Mouse (Mus musculus) lung, embryonic 16.5 days (tissue): ENCODE results near the gene Pecam1. TPM values are rescaled to one million over a fixed set of nuclear protein-coding genes. Genes with fewer than 3 reads are reported as not detected.
"Not testable (repeated sequence)": the region's sequence is repeated elsewhere in the genome, so short reads cannot be mapped to it uniquely, and the experiment has no call there.

Experiments
- ATAC-seq: fragments of 200-750 bp; cut with Nextera tagmentation; 2 replicates; pipeline ENCODE4 v1.8.0; 2017; ENCODE audit warnings: low read depth, mild to moderate bottlenecking, moderate library complexity
- H3K27ac ChIP-seq: fragments of 300-500 bp; sonication (generic); 2 replicates; pipeline ENCODE4 v1.5.1; 2014; ENCODE audit warnings: mild to moderate bottlenecking, control low read depth, low read length
- H3K27me3 ChIP-seq: fragments of 300-500 bp; sonication (generic); 2 replicates; pipeline ENCODE4 v1.6.1; 2014; ENCODE audit warnings: low read depth, low read length, mixed read lengths; ENCODE audit not compliant: control insufficient read depth, insufficient read depth
- H3K36me3 ChIP-seq: fragments of 300-500 bp; sonication (generic); 2 replicates; pipeline ENCODE4 v1.6.1; 2014; ENCODE audit warnings: low read length; ENCODE audit not compliant: control insufficient read depth, insufficient read depth
- H3K4me1 ChIP-seq: fragments of 300-500 bp; sonication (generic); replicated peaks from 2 replicates; pipeline ENCODE4 v1.6.1; 2014; ENCODE audit warnings: low read length, mixed read lengths; ENCODE audit not compliant: control insufficient read depth, insufficient read depth
- H3K4me2 ChIP-seq: fragments of 300-500 bp; sonication (generic); 2 replicates; pipeline ENCODE4 v1.6.1; 2014; ENCODE audit warnings: low read depth, low read length, control low read depth
- H3K4me3 ChIP-seq: fragments of 300-500 bp; sonication (generic); 2 replicates; pipeline ENCODE4 v1.5.1; 2014; ENCODE audit warnings: mild to moderate bottlenecking, low read length, control low read depth
- H3K9ac ChIP-seq: fragments of 300-500 bp; sonication (generic); 2 replicates; pipeline ENCODE4 v1.6.1; 2014; ENCODE audit warnings: low read length, control low read depth
- H3K9me3 ChIP-seq: fragments of 300-500 bp; sonication (generic); 2 replicates; pipeline ENCODE4 v1.6.1; 2016; ENCODE audit warnings: low read length; ENCODE audit not compliant: control insufficient read depth
- WGBS: fragments of 180-500 bp; shearing (Covaris S2); extraction: QIAGEN DNeasy Blood & Tissue Kit; methylation state at CpG from one replicate; pipeline ENCODE4 v1.1.7; 2014; 5-methylcytosine and 5-hydroxymethylcytosine counted together
- polyA plus RNA-seq: library from polyadenylated mRNA; unstranded; fragments of >200 nt; fragmentation: Nextera tagmentation; extraction: Ambion mirVana; gene quantifications from 2 replicates; pipeline ENCODE4 v1.2.1, GENCODE M21; 2015

The Pecam1 gene
- polyA plus RNA-seq, 1 experiment from 2014 or later = 151 TPM

DNA sequence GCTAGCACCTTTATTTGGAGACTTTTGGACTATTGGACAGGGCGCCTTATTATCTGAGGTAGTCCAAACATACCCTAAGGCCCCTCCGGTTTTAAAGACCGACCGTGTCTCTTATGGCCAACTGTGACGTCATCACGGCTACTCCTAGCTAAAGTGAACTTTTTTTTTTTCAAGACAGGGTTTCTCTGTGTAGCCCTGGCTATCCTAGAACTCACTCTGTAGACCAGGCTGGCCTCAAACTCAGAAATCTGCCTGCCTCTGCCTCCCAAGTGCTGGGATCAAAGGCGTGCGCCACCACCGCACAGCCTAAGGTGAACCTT is 25.6 kb downstream of the Pecam1 start:
- H3K27me3 ChIP-seq, H3K9me3 ChIP-seq, H3K9ac ChIP-seq, H3K4me1 ChIP-seq, H3K27ac ChIP-seq, H3K4me3 ChIP-seq, ATAC-seq, H3K4me2 ChIP-seq, H3K36me3 ChIP-seq: not testable (repeated sequence)
- WGBS = 87% methylated on average over 9 of the region's 9 CpGs

DNA sequence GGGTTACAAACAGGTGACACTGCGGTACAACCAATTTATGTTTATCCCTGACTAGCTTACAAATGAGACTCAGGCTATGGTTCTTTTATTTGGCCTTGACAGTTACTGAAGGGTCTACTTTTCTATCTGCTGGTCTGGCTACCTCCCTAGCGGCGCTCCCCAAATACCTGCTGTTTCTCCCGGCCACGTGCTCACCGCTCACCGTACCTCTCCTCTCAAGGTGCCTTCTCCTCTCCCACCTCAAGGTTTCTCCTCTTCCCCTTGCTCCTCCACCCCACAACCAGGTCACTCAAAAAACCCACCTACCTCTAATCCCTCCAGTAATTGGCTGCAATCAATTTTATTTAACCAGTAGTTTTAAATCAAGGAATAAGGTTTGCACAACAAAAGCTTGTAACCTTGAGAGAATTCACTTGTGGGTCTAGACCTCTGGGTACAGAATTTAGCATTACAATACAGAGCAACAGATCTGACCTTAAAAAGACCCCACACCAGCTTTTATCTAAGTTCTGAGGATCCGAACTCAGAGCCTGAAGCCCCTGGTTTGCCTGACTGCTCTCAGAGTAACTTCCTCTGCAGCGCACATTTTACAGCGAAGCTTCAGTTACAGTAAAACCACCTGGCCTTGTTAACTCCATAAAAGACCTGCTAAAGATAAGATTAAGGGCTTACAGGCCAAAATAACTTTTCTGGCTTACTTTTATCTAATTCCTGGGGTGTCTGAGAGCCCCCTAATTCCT is 26.1 kb downstream of the Pecam1 start:
- ATAC-seq = no peak
- WGBS = 85% methylated on average over 10 of the region's 10 CpGs
- H3K4me2 ChIP-seq = no peak overlapping the region

DNA sequence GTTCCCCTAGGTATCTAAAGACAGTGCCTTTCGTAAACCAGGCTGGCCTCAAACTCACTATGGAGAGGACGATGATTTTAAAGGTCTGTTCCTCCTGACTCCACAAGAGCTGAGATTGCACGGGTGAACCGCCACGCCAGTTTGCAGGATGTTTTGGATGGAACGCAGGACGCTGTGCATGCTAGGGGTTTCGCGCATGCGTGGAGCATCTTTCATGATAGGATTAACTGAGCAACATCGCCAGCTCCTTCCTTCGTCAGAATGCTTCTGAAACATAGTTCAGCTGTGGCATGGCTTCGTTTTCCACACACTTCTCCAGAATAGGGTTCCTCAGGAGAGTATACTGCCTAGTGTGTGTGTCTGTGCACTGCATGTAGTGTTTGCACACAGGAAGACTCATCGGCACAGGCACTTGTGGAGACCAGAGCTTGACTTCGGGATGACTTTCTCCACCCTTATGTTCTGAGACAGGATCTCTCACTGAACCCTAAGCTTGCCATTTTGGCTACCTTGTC is 26.8 kb downstream of the Pecam1 start:
- ATAC-seq = no peak
- H3K36me3 ChIP-seq = no peaks in the 10 kb centered on the region
- H3K27ac ChIP-seq = no peak overlapping the region
- no peak overlapping the region for H3K4me3 ChIP-seq
- H3K27me3 ChIP-seq = no peaks in the 10 kb centered on the region
- no peaks in the 10 kb centered on the region for H3K4me1 ChIP-seq
- WGBS = 61% methylated on average over 15 of the region's 15 CpGs
- no peaks in the 10 kb centered on the region for H3K9me3 ChIP-seq
- no peak overlapping the region for H3K9ac ChIP-seq
- H3K4me2 ChIP-seq = no peak overlapping the region

More for the DNA sequence above, 26.1 kb downstream of the Pecam1 start:
- no peaks in the 10 kb centered on the region for H3K4me1 ChIP-seq
- H3K27ac ChIP-seq = no peak overlapping the region
- no peak overlapping the region for H3K4me3 ChIP-seq
- no peak overlapping the region for H3K9ac ChIP-seq
- no peaks in the 10 kb centered on the region for H3K27me3 ChIP-seq
- H3K9me3 ChIP-seq = no peaks in the 10 kb centered on the region
- no peaks in the 10 kb centered on the region for H3K36me3 ChIP-seq

DNA sequence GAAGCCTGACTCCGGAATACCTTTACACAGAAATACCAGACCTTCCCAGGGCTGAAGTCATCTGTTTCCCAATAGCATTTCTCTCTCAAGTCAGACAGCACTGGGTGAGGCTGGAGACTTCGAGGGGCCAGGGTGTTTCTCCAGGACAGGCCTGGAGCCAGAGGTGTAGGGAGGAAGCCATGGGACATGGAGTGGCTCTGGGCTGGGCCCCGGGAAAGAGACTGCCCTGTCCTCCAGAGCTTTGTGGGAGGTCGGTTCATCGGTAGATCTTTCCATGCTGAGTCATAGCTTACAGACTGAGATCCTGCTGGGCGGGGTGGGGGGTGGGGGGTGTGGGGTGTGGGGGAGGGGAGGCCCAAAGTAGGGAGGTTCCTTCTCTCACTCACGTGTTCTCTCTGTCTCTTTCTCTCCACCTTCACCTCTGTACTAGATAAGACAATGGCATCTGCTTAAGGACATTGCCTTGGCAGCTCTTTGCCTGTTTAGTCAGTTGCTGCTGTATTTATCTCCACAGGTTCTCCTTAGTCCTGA is 27.5 kb downstream of the Pecam1 start:
- H3K27me3 ChIP-seq = no peaks in the 10 kb centered on the region
- ATAC-seq = 0 out of 2 replicates have a peak, but pooled peaks have one; percentile 38
- no peaks in the 10 kb centered on the region for H3K9me3 ChIP-seq
- H3K4me3 ChIP-seq = no peak overlapping the region
- WGBS = 10% methylated on average over 7 of the region's 7 CpGs
- no peak overlapping the region for H3K9ac ChIP-seq
- no peaks in the 10 kb centered on the region for H3K4me1 ChIP-seq
- no peak overlapping the region for H3K27ac ChIP-seq
- H3K4me2 ChIP-seq = no peak overlapping the region
- no peaks in the 10 kb centered on the region for H3K36me3 ChIP-seq

DNA sequence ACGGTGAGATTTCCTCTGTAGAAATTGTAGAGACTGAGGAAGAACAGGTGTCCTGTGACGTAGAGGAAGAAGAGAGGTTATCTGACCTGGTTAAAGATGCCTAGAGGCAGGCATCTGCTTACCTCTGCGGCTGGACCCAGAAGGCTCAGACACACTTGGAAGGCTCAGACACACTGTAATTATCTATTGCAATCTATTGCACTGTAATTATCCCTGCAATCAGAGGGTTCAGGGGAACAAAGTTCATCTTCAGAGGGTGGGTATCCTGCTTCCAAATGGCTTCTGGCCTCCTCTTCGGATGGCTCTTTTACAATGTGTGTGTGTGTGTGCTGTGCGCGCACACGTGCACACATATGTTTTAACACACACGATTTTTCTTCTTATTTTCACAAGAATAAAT is 30.0 kb downstream of the Pecam1 start:
- 88% methylated on average over 8 of the region's 8 CpGs for WGBS
- no peak for ATAC-seq
- H3K9me3 ChIP-seq = no peaks in the 10 kb centered on the region

DNA sequence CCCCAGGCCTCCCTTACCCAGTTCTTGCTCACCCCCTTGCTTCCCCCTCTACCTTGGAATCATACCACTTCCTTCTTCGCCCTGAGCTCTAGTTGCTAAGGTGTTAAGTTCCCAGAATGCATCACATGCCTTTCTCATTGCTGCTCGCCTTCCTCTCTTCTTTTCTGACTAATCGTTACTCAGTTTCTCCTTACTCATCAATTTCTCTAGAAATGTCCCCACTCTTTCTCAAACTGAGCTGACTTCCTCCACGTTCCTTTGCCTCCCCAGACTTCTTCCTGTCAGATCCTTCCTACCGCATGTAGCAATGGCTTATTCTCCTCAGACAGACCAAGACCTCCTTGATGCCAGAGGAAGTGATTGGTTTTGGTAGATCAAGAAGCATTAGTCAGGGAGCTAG is 33.9 kb downstream of the Pecam1 start:
- 63% methylated on average over 5 of the region's 5 CpGs for whole genome bisulfite sequencing
- Histone ChIP-seq H3K4me1 (no peaks in the 10 kb centered on the region), H3K4me3 (no peak overlapping the region), H3K4me2 (no peak overlapping the region), H3K9me3 (no peaks in the 10 kb centered on the region), H3K36me3 (no peaks in the 10 kb centered on the region), H3K27me3 (no peaks in the 10 kb centered on the region), H3K9ac (no peak overlapping the region), H3K27ac (no peak overlapping the region)
- ATAC-seq = no peak

More for the DNA sequence above, 30.0 kb downstream of the Pecam1 start:
- Histone ChIP-seq H3K36me3 (no peaks in the 10 kb centered on the region), H3K9ac (no peak overlapping the region), H3K4me3 (no peak overlapping the region), H3K27me3 (no peaks in the 10 kb centered on the region), H3K4me1 (no peaks in the 10 kb centered on the region), H3K4me2 (no peak overlapping the region), H3K27ac (no peak overlapping the region)

DNA sequence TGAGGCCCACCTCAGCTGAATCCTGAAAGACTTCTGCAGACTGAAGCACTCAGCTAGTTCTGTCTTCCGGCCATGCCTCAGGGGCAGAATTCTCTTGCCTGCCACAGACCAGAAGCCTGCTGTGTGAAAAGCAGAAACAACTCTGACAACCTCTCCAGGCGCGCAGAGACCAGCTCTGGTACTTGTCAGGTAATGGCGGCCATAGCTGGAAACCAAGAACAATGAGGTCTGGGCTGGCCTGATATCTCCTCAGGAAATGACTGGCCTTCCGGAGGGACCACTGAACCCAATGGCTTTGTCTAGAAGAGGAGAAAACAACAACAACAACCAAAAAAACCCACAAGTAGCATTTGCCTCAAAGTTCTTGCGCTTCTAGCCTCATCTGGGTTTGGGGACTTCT is 35.4 kb downstream of the Pecam1 start:
- Histone ChIP-seq H3K9me3 (no peaks in the 10 kb centered on the region), H3K4me2 (no peak overlapping the region), H3K9ac (peak overlapping the region; percentile 40), H3K4me3 (peak overlapping the region; percentile 31), H3K27me3 (no peaks in the 10 kb centered on the region), H3K36me3 (no peaks in the 10 kb centered on the region), H3K4me1 (no peaks in the 10 kb centered on the region), H3K27ac (peak overlapping the region; percentile 72)
- ATAC-seq = peak; percentile 64
- 69% methylated on average over 6 of the region's 6 CpGs for WGBS

DNA sequence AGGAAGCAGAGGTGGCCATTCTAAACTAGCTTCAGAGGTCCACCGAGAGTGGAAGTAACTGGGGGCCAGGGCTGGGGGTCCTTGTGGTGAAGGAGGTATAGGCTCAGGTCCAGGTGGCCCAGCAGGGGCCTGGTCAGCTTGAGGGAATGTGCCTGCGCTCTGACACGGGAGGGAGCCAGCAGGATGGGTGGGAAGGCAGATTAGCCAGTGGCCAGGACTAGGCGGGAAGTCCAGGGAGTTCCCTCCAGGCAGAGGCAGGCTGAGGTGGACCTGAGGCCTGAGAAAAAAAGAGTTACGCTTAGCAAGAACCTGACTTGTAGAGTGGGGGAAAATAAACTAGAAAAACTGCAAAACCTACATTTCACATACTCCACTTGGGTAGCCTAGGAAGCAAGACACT is 39.6 kb downstream of the Pecam1 start:
- Histone ChIP-seq H3K4me3 (no peak overlapping the region), H3K9ac (no peak overlapping the region), H3K4me1 (peaks cover 14% of the 10 kb centered on the region), H3K27me3 (no peaks in the 10 kb centered on the region), H3K27ac (peak overlapping the region; percentile 55), H3K36me3 (no peaks in the 10 kb centered on the region; the same call in 1 of the 2 replicates), H3K9me3 (no peaks in the 10 kb centered on the region), H3K4me2 (peak overlapping the region; percentile 5)
- WGBS = 62% methylated on average over 5 of the region's 5 CpGs
- no peak for ATAC-seq

DNA sequence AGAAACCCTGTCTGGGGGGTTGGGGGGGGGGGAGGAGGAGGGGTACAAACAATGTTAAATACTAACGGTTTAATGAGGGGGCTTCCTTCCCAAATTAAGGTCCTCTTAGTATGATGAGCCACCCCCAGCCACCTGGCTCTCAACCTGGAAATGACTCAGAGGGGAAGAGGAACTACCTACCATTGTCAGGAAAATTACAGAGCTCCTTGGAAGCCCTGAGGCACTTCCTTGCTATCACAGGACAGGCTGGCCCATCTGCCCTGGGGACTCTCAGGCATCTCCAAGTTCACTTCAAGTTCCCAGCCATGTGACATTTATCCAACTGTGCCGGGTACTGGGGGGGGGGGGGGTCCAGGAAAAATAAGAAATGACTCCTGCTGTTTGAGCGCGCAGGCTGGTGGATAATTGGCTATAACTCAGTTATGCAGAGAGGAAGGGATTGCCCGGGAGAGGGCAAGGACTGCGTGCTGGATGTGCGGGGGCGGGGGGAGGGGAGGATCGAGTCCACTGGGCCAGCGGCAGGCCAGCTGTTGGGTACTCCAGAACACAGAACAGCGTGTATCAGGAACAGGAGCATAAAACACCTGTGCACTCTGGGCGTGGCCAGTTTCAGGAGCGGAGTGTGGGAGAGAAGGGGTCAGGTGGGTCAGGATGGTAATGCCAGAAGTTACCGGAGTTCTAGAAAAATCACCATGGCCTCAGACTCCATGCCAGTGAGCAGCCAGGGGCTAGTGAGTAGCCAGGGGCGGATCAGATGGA is 41.0 kb downstream of the Pecam1 start:
- Histone ChIP-seq H3K4me2 (peak overlapping the region; percentile 38), H3K4me1 (peaks cover 14% of the 10 kb centered on the region), H3K9ac (peak overlapping the region; percentile 46; the same call in 1 of the 2 replicates), H3K9me3 (no peaks in the 10 kb centered on the region), H3K27me3 (no peaks in the 10 kb centered on the region), H3K36me3 (no peaks in the 10 kb centered on the region; the same call in 1 of the 2 replicates), H3K27ac (no peak overlapping the region; the same call in 1 of the 2 replicates), H3K4me3 (peak overlapping the region; percentile 18)
- 34% methylated on average over 15 of the region's 15 CpGs for WGBS
- no peak; the same call in 1 of the 2 replicates for ATAC-seq
